Mouse (Mus musculus) CH12.LX (cell line): ENCODE data around the gene Gh. TPM values are rescaled to one million over a fixed set of nuclear protein-coding genes. Genes with fewer than 3 reads are reported as not detected.

Experiments
- DNase-seq: peaks from one replicate; pipeline ENCODE4 v3.0.0-alpha.2; 2013; ENCODE audit errors: extremely low read depth
- H3K27ac ChIP-seq: 2 replicates; pipeline ENCODE4 v1.5.1; 2012; ENCODE audit warnings: low read depth, mild to moderate bottlenecking, control low read depth, moderate library complexity; ENCODE audit not compliant: insufficient read depth
- H3K27me3 ChIP-seq: replicated peaks from 2 replicates; pipeline ENCODE3; 2012; ENCODE audit warnings: inconsistent platforms
- H3K36me3 ChIP-seq, 2 experiments: replicated peaks in 1 of 2; 2 replicates each; pipeline versions ENCODE3 to v1.6.1; 2012; ENCODE audit warnings: inconsistent platforms in 1 of 2, low read length in 1 of 2, mild to moderate bottlenecking in 1 of 2, mixed read lengths in 1 of 2, moderate library complexity in 1 of 2; ENCODE audit not compliant: control insufficient read depth in 1 of 2, insufficient read depth in 1 of 2
- H3K4me1 ChIP-seq, 2 experiments: 2 replicates each; pipeline ENCODE4 v1.6.1; 2012; ENCODE audit warnings: inconsistent platforms in 1 of 2, moderate library complexity in 1 of 2; ENCODE audit not compliant: insufficient read depth in 2 of 2, control insufficient read depth in 1 of 2
- H3K4me2 ChIP-seq: 2 replicates; pipeline ENCODE4 v1.6.1; 2012; ENCODE audit warnings: low read depth, mild to moderate bottlenecking, control low read depth; ENCODE audit not compliant: poor library complexity, insufficient read depth, severe bottlenecking
- H3K4me3 ChIP-seq, 3 experiments: fragments of 150-350 bp in 1 of 3; sonication (generic) in 1 of 3; replicated peaks in 1 of 3; 2 replicates each; pipeline versions ENCODE3 to v1.5.1; 2011 to 2012; ENCODE audit warnings: low read depth in 2 of 3, low read length in 2 of 3, mild to moderate bottlenecking in 2 of 3, moderate library complexity in 2 of 3, control low read depth in 1 of 3, improper control_type of control experiment in 1 of 3, inconsistent platforms in 1 of 3, mixed read lengths in 1 of 3; ENCODE audit not compliant: poor library complexity in 1 of 3
- H3K79me2 ChIP-seq: replicated peaks from 2 replicates; pipeline ENCODE4 v1.6.1; 2012; ENCODE audit warnings: mild to moderate bottlenecking, moderate library complexity; ENCODE audit not compliant: control insufficient read depth, poor library complexity, insufficient read depth, severe bottlenecking; ENCODE audit errors: extremely low read depth
- H3K9ac ChIP-seq: 2 replicates; pipeline ENCODE4 v1.6.1; 2012; ENCODE audit warnings: low read depth, mild to moderate bottlenecking, control low read depth, moderate library complexity; ENCODE audit not compliant: insufficient read depth
- H3K9me3 ChIP-seq: replicated peaks from 2 replicates; pipeline ENCODE3; 2012; ENCODE audit warnings: low read length, inconsistent platforms, mixed read lengths
- CTCF ChIP-seq, 2 experiments: IDR thresholded peaks in 1 of 2; conservative IDR thresholded peaks in 1 of 2; 2 replicates each; pipeline ENCODE4 v1.5.1; 2011 to 2012; ENCODE audit warnings: low read depth in 2 of 2, low read length in 2 of 2, improper control_type of control experiment in 1 of 2, inconsistent platforms in 1 of 2, mild to moderate bottlenecking in 1 of 2, moderate library complexity in 1 of 2
- E2F4 ChIP-seq: IDR thresholded peaks from 2 replicates; pipeline ENCODE4 v1.6.1; 2011; ENCODE audit warnings: low read depth, low read length, improper control_type of control experiment; ENCODE audit not compliant: insufficient replicate concordance
- ELF1 ChIP-seq: IDR thresholded peaks from 2 replicates; pipeline ENCODE4 v1.6.1; 2014; ENCODE audit warnings: low read depth, mild to moderate bottlenecking, inconsistent platforms, low read length, improper control_type of control experiment
- EP300 ChIP-seq: IDR thresholded peaks from 2 replicates; pipeline ENCODE4 v1.6.1; 2011; ENCODE audit warnings: low read length, improper control_type of control experiment
- GABPA ChIP-seq: IDR thresholded peaks from 2 replicates; pipeline ENCODE4 v1.6.1; 2012; ENCODE audit warnings: low read depth, low read length, improper control_type of control experiment, inconsistent platforms; ENCODE audit not compliant: insufficient replicate concordance
- IRF4 ChIP-seq: IDR thresholded peaks from 2 replicates; pipeline ENCODE4 v1.6.1; 2014; ENCODE audit warnings: low read depth, mild to moderate bottlenecking, inconsistent platforms, low read length, improper control_type of control experiment
- JUND ChIP-seq: conservative IDR thresholded peaks from 2 replicates; pipeline ENCODE4 v1.6.1; 2011; ENCODE audit warnings: low read depth, low read length, improper control_type of control experiment
- MAFK ChIP-seq: IDR thresholded peaks from 2 replicates; pipeline ENCODE4 v1.6.1; 2011; ENCODE audit warnings: low read length, improper control_type of control experiment; ENCODE audit not compliant: insufficient replicate concordance
- MAX ChIP-seq: IDR thresholded peaks from 2 replicates; pipeline ENCODE4 v1.6.1; 2011; ENCODE audit warnings: low read length, improper control_type of control experiment
- MAZ ChIP-seq: IDR thresholded peaks from 2 replicates; pipeline ENCODE4 v1.6.1; 2012; ENCODE audit warnings: low read depth, mild to moderate bottlenecking, inconsistent platforms, low read length, improper control_type of control experiment, moderate library complexity
- MXI1 ChIP-seq: IDR thresholded peaks from 2 replicates; pipeline ENCODE4 v1.6.1; 2011; ENCODE audit warnings: mild to moderate bottlenecking, low read depth, low read length, improper control_type of control experiment
- MYC ChIP-seq: IDR thresholded peaks from 2 replicates; pipeline ENCODE4 v1.6.1; 2011; ENCODE audit warnings: low read depth, mild to moderate bottlenecking, improper control_type of control experiment, low read length
- NELFE ChIP-seq: IDR thresholded peaks from 2 replicates; pipeline ENCODE4 v1.6.1; 2011; ENCODE audit warnings: low read depth, low read length, improper control_type of control experiment
- PAX5 ChIP-seq: IDR thresholded peaks from 2 replicates; pipeline ENCODE4 v1.6.1; 2012; ENCODE audit warnings: low read length, inconsistent platforms, mixed read lengths
- POLR2A ChIP-seq: IDR thresholded peaks from 2 replicates; pipeline ENCODE4 v1.6.1; 2011; ENCODE audit warnings: low read depth, mild to moderate bottlenecking, improper control_type of control experiment, low read length
- SIN3A ChIP-seq: IDR thresholded peaks from 2 replicates; pipeline ENCODE4 v1.6.1; 2012; ENCODE audit warnings: low read length, improper control_type of control experiment, inconsistent platforms
- SMC3 ChIP-seq: IDR thresholded peaks from 2 replicates; pipeline ENCODE4 v1.6.1; 2011; ENCODE audit warnings: low read depth, low read length, improper control_type of control experiment
- TBP ChIP-seq: conservative IDR thresholded peaks from 2 replicates; pipeline ENCODE4 v1.6.1; 2011; ENCODE audit warnings: low read depth, low read length, improper control_type of control experiment
- UBTF ChIP-seq: IDR thresholded peaks from 2 replicates; pipeline ENCODE4 v1.6.1; 2012; ENCODE audit warnings: low read depth, mild to moderate bottlenecking, inconsistent platforms, low read length, improper control_type of control experiment, moderate library complexity
- USF1 ChIP-seq: IDR thresholded peaks from 2 replicates; pipeline ENCODE4 v1.6.1; 2014; ENCODE audit warnings: low read depth, mild to moderate bottlenecking, inconsistent platforms, low read length, improper control_type of control experiment
- USF2 ChIP-seq: conservative IDR thresholded peaks from 2 replicates; pipeline ENCODE4 v1.6.1; 2011; ENCODE audit warnings: low read depth, low read length, improper control_type of control experiment
- ZKSCAN1 ChIP-seq: IDR thresholded peaks from 2 replicates; pipeline ENCODE4 v1.6.1; 2012; ENCODE audit warnings: low read depth, inconsistent platforms, low read length, improper control_type of control experiment, borderline replicate concordance
- dilution Hi-C: fragments of 300-500 bp; cut with MboI; formaldehyde crosslinking; loops from 2 replicates; pipeline ENCODE4 v1.14.3; 2020; ENCODE audit warnings: low sequenced_read_pairs; ENCODE audit not compliant: extremely low pct_unique_long_range_greater_than_20kb, extremely low pct_ligation_motif_present
- in situ Hi-C: fragments of 300-500 bp; cut with MboI; formaldehyde crosslinking; loops from 3 replicates; pipeline ENCODE4 v1.14.3; 2019; ENCODE audit warnings: low sequenced_read_pairs, low pct_ligation_motif_present, low pct_unique_long_range_greater_than_20kb, mixed read lengths
- polyA plus RNA-seq: library from polyadenylated mRNA; unstranded; fragments of >175 nt; gene quantifications from 2 replicates; pipeline ENCODE4 v1.2.1, GENCODE M21; 2012; ENCODE audit warnings: low read depth; ENCODE audit not compliant: insufficient read length
- total RNA-seq, 2 experiments: library from RNA; depleted of rRNA; stranded (reverse); fragments of 300-350 nt in 1 of 2; fragments of >200 nt in 1 of 2; gene quantifications; 2 replicates each; pipeline ENCODE4 v1.2.3; 2012 to 2014

The Gh gene
- total and polyA plus RNA-seq, 3 experiments, result 0.38 to 1.0 (median 0.68) TPM

DNA sequence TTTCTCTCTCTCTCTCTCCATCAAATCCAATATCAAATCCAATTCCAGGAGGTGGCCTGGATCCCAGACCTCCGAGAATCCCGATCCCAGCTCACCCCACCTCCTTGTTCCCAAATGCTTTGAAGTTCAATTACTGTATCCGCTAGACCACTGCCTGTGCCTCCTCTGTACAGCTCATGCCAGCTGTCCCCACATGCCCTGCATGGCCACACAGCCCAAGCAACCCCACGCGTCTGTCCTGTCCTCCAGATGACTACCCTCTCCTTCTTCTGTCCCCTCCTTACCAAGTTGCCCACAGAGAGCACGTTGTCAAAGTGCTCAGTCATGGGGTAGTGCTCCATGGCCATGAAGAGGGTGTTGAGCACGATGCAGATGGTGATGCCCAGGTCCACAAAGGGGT is 37.2 kb upstream of the Gh start:
- H3K9ac ChIP-seq, result no peak overlapping the region
- DNase-seq, result no peak
- peaks cover 57% of the 10 kb centered on the region for H3K27me3 ChIP-seq
- no peaks in the 10 kb centered on the region for H3K79me2 ChIP-seq
- TF ChIP-seq EP300 (no peak), SMC3 (no peak), JUND (no peak), GABPA (no peak), USF2 (no peak), CTCF (conservative IDR thresholded peaks at IDR 0.05 in 1 of 2, IDR thresholded peaks at IDR 0.05 in 1 of 2; ENCODE audit: low read depth in 2 of 2, low read length in 2 of 2) (no peak), MXI1 (no peak), UBTF (no peak), NELFE (no peak)
- dilution Hi-C loops, result no loop called here
- H3K4me1 ChIP-seq, result peaks cover 2 to 7% of the 10 kb centered on the region in 2 experiments; a peak in 3 of 4 replicates
- H3K9me3 ChIP-seq, result peaks cover 5% of the 10 kb centered on the region
- no peaks in the 10 kb centered on the region for H3K36me3 ChIP-seq
- H3K4me3 ChIP-seq, result no peak overlapping the region
- no peak overlapping the region for H3K27ac ChIP-seq
- no peak overlapping the region for H3K4me2 ChIP-seq
- in situ Hi-C loops, result no loop called here

DNA sequence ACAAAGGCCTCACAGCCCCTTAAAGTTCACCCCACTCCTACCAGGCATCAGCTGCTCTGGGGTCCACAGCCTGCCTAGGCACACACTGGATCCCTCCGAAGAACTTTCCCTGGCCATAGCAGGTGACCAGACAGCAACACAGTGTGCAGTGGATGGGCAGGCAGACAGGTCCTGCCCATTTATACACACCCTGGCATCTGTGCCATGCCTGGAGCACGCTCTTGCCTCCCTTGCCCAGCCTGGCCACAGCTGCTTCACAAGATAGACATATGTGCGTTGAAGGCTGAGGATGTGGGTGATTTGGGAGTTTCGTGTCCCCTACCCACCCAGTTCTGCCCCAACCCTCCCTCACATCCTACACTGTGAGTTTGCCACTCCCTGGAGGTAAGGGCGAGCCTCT is 36.4 kb upstream of the Gh start:
- no peaks in the 10 kb centered on the region for H3K79me2 ChIP-seq
- no peak overlapping the region for H3K4me3 ChIP-seq
- H3K4me1 ChIP-seq, result peaks cover 2 to 7% of the 10 kb centered on the region in 2 experiments; a peak in 3 of 4 replicates
- no peak overlapping the region for H3K4me2 ChIP-seq
- in situ Hi-C loops, result no loop called here
- H3K27ac ChIP-seq, result no peak overlapping the region
- TF ChIP-seq SIN3A (no peak), TBP (no peak), POLR2A (no peak), MAX (no peak), ELF1 (no peak), NELFE (no peak), IRF4 (no peak), USF1 (no peak), E2F4 (no peak), MYC (no peak), PAX5 (no peak), ZKSCAN1 (no peak), MAZ (no peak), MAFK (no peak), GABPA (no peak), MXI1 (no peak), UBTF (no peak)
- peaks cover 51% of the 10 kb centered on the region for H3K27me3 ChIP-seq
- no peak for DNase-seq
- H3K9ac ChIP-seq, result no peak overlapping the region
- dilution Hi-C loops, result no loop called here
- H3K9me3 ChIP-seq, result peaks cover 5% of the 10 kb centered on the region
- H3K36me3 ChIP-seq, result no peaks in the 10 kb centered on the region
